Comparison of ENCODE assay signal across 11 mouse cellular contexts in the genomic region with DNA sequence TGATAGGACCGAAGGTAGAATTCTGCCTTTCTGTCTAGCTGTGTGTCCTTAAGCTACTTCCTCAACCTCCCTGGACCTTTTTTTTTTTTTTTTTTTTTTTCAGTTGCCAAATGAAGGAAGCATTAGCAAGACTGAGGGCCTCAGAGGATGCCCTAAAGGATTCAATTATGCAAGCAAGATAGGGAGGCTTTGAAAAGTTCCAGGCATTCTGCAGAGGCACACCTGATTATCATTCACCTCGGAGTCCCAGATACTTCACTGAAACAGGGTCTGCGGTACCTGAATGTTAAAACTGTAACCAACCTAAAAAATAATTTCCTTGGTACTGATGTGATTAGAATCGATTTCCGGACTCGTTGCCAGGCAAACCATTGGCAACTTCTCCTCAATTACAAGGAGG. TPM values are rescaled to one million over a fixed set of nuclear protein-coding genes. Genes with fewer than 3 reads are reported as not detected.
DNase-seq lines count a peak whose midpoint lies in the region; ATAC-seq and TF ChIP-seq lines count a peak whose summit lies in the region.
"Had no signal": no experiment of that assay in that cellular context is flagged by ENCODE, and none has a peak within 500 bp of the region (broad histone marks: within the 10 kb centered on the region; RNA-seq: fewer than 3 reads in every experiment).

No protein-coding gene starts in this region.

- DNase-seq in heart, adult 9 months (ENCODE audit: low spot score in 2 of 2), result no peak
- no peak for DNase-seq in midbrain, embryonic 11.5 days (ENCODE audit: low spot score, missing footprints)
- DNase-seq in urinary bladder, adult 2 months (ENCODE audit: low spot score), result no peak
- DNase-seq in adrenal gland, adult (ENCODE audit: inconsistent age in 2 of 2, low spot score in 1 of 2), result no peak
- DNase-seq in spleen, postnatal 36 days (ENCODE audit: low spot score in 2 of 2), result no peak
- DNase-seq: kidney, adult 18-20 months had no signal

- no peaks in the 10 kb centered on the region; the same call in 1 of the 2 replicates for H3K27me3 ChIP-seq in heart, embryonic 13.5 days (replicated peaks)
- H3K27me3 ChIP-seq in forebrain, embryonic 15.5 days, result no peaks in the 10 kb centered on the region
- H3K27me3 ChIP-seq in midbrain, embryonic 11.5 days (ENCODE audit: control insufficient read depth, insufficient read depth, low read length), result no peaks in the 10 kb centered on the region

- no peak for TF ChIP-seq CTCF in cortical plate, adult 2 months (IDR thresholded peaks at IDR 0.05; ENCODE audit: extremely low read depth, insufficient read depth, low read length)

- 0 out of 2 replicates have a peak overlapping the region, but pooled peaks have one; percentile 10 for H3K9ac ChIP-seq in heart, embryonic 13.5 days
- peak overlapping the region; percentile 33 for H3K9ac ChIP-seq in forebrain, embryonic 15.5 days (replicated peaks)
- no peak overlapping the region for H3K9ac ChIP-seq in midbrain, embryonic 11.5 days (ENCODE audit: low read length)

- no peaks in the 10 kb centered on the region for H3K9me3 ChIP-seq in heart, embryonic 13.5 days
- no peaks in the 10 kb centered on the region for H3K9me3 ChIP-seq in forebrain, embryonic 15.5 days
- H3K9me3 ChIP-seq in midbrain, embryonic 11.5 days (ENCODE audit: control insufficient read depth, low read length), result no peaks in the 10 kb centered on the region

- peaks cover 10% of the 10 kb centered on the region for H3K4me1 ChIP-seq in heart, embryonic 13.5 days
- no peaks in the 10 kb centered on the region for H3K4me1 ChIP-seq in cortical plate, adult 2 months (ENCODE audit: control insufficient read depth, insufficient read depth, low read length)
- peaks cover 27% of the 10 kb centered on the region for H3K4me1 ChIP-seq in forebrain, embryonic 15.5 days
- H3K4me1 ChIP-seq in midbrain, embryonic 11.5 days (ENCODE audit: control insufficient read depth, insufficient read depth, low read length), result peaks cover 3% of the 10 kb centered on the region; the same call in 1 of the 2 replicates

- H3K27ac ChIP-seq in heart, embryonic 13.5 days (replicated peaks), result no peak overlapping the region
- H3K27ac ChIP-seq in cortical plate, adult 2 months (ENCODE audit: insufficient read depth, low read length), result no peak overlapping the region
- H3K27ac ChIP-seq in forebrain, embryonic 15.5 days (replicated peaks), result no peak overlapping the region; the same call in 1 of the 2 replicates
- no peak overlapping the region for H3K27ac ChIP-seq in midbrain, embryonic 11.5 days (ENCODE audit: low read depth, low read length)
- H3K27ac ChIP-seq: macrophage had no signal

- peak overlapping the region; percentile 68 for H3K4me2 ChIP-seq in heart, embryonic 13.5 days
- peak overlapping the region; percentile 75 for H3K4me2 ChIP-seq in forebrain, embryonic 15.5 days (replicated peaks)
- H3K4me2 ChIP-seq in midbrain, embryonic 11.5 days, result peak overlapping the region; percentile 40

- no peak for ATAC-seq in heart, embryonic 13.5 days (ENCODE audit: extremely low read depth, insufficient number of reproducible peaks, low FRiP score, low TSS enrichment)
- no peak for ATAC-seq in forebrain, embryonic 15.5 days (replicated peaks)
- peak; percentile 23; the same call in 1 of the 2 replicates for ATAC-seq in midbrain, embryonic 11.5 days (ENCODE audit: low FRiP score)

- TF ChIP-seq POLR2A in cortical plate, adult 2 months (IDR thresholded peaks at IDR 0.05; ENCODE audit: extremely low read depth, insufficient read depth, low read length), result no peak

- no peaks in the 10 kb centered on the region for H3K36me3 ChIP-seq in heart, embryonic 13.5 days
- H3K36me3 ChIP-seq in forebrain, embryonic 15.5 days, result no peaks in the 10 kb centered on the region
- no peaks in the 10 kb centered on the region for H3K36me3 ChIP-seq in midbrain, embryonic 11.5 days (ENCODE audit: control insufficient read depth, insufficient read depth, low read length)

- WGBS in heart, embryonic 13.5 days, result 20% methylated on average over 6 of the region's 6 CpGs
- 9% methylated on average over 6 of the region's 6 CpGs for WGBS in forebrain, embryonic 15.5 days
- WGBS in midbrain, embryonic 11.5 days, result 29% methylated on average over 6 of the region's 6 CpGs

- peak overlapping the region; percentile 36 for H3K4me3 ChIP-seq in heart, embryonic 13.5 days
- peak overlapping the region; percentile 25 for H3K4me3 ChIP-seq in cortical plate, adult 2 months (ENCODE audit: insufficient read depth, low read length)
- peak overlapping the region; percentile 43 for H3K4me3 ChIP-seq in forebrain, embryonic 15.5 days
- H3K4me3 ChIP-seq in midbrain, embryonic 11.5 days (ENCODE audit: low read depth, low read length), result peak overlapping the region; percentile 17

RNA-seq across cellular contexts. Expression of a gene that starts 10.0 kb away (rescaled TPM):
- polyA plus RNA-seq in heart, embryonic 13.5 days (2015; fragmentation: Nextera tagmentation; extraction: Ambion mirVana), result 0.25 and 0.36 TPM in 2 replicates
- 109 and 124 TPM in 2 replicates for polyA plus RNA-seq in cortical plate, adult 2 months (2012; rRNA removed)
- polyA plus RNA-seq in forebrain, embryonic 15.5 days (2015; fragmentation: Nextera tagmentation; extraction: Ambion mirVana), result 48.1 and 53.8 TPM in 2 replicates
- 10.8 and 11.6 TPM in 2 replicates for polyA plus RNA-seq in midbrain, embryonic 11.5 days (2014; fragmentation: Nextera tagmentation; extraction: Ambion mirVana)
- polyA plus RNA-seq in urinary bladder, adult 2 months (2012; rRNA removed), result 0.28 and 0.46 TPM in 2 replicates
- polyA plus RNA-seq: macrophage; testis, adult 2 months had no signal
